Mouse (Mus musculus) heart, embryonic 15.5 days (tissue): Measurements from ENCODE around the gene H2-DMb1. TPM values are rescaled to one million over a fixed set of nuclear protein-coding genes. Genes with fewer than 3 reads are reported as not detected.

Experiments
- ATAC-seq: fragments of 200-750 bp; cut with Nextera tagmentation; replicated peaks from 2 replicates; pipeline ENCODE4 v1.8.0; 2017; ENCODE audit warnings: low read depth, moderate TSS enrichment; ENCODE audit not compliant: insufficient number of reproducible peaks, insufficient read depth, low FRiP score
- H3K27ac ChIP-seq: fragments of 300-500 bp; sonication (generic); 2 replicates; pipeline ENCODE4 v1.5.1; 2015; ENCODE audit warnings: mild to moderate bottlenecking, inconsistent platforms
- H3K27me3 ChIP-seq: fragments of 300-500 bp; sonication (generic); 2 replicates; pipeline ENCODE4 v1.6.1; 2015; ENCODE audit warnings: inconsistent platforms
- H3K36me3 ChIP-seq: fragments of 300-500 bp; sonication (generic); 2 replicates; pipeline ENCODE4 v1.6.1; 2015; ENCODE audit warnings: mild to moderate bottlenecking, inconsistent platforms
- H3K4me1 ChIP-seq: fragments of 300-500 bp; sonication (generic); replicated peaks from 2 replicates; pipeline ENCODE4 v1.6.1; 2015; ENCODE audit warnings: inconsistent platforms
- H3K4me2 ChIP-seq: fragments of 300-500 bp; sonication (generic); 2 replicates; pipeline ENCODE4 v1.6.1; 2015; ENCODE audit warnings: inconsistent platforms, mild to moderate bottlenecking, moderate library complexity
- H3K4me3 ChIP-seq: fragments of 300-500 bp; sonication (generic); 2 replicates; pipeline ENCODE4 v1.5.1; 2015; ENCODE audit warnings: mild to moderate bottlenecking, inconsistent platforms
- H3K9ac ChIP-seq: fragments of 300-500 bp; sonication (generic); 2 replicates; pipeline ENCODE4 v1.6.1; 2015; ENCODE audit warnings: mild to moderate bottlenecking, inconsistent platforms
- H3K9me3 ChIP-seq: fragments of 300-500 bp; sonication (generic); replicated peaks from 2 replicates; pipeline ENCODE4 v1.6.1; 2016; ENCODE audit warnings: inconsistent platforms
- WGBS: fragments of 180-500 bp; shearing (Covaris S2); methylation state at CpG from one replicate; pipeline ENCODE4 v1.1.7; 2015; ENCODE audit warnings: mixed read lengths; 5-methylcytosine and 5-hydroxymethylcytosine counted together
- polyA plus RNA-seq: library from polyadenylated mRNA; unstranded; fragments of >200 nt; fragmentation: Nextera tagmentation; extraction: Ambion mirVana; gene quantifications from 2 replicates; pipeline ENCODE4 v1.2.1, GENCODE M21; 2015

Gene H2-DMb1
- polyA plus RNA-seq, 1 experiment from 2014 or later, result 0.34 TPM

- peak overlapping the region; percentile 84 for H3K9ac ChIP-seq
- peak overlapping the region; percentile 86 for H3K4me2 ChIP-seq
- no peaks in the 10 kb centered on the region for H3K9me3 ChIP-seq
- peaks cover 47% of the 10 kb centered on the region for H3K36me3 ChIP-seq
- H3K27me3 ChIP-seq, result no peaks in the 10 kb centered on the region
- H3K4me1 ChIP-seq, result peaks cover 28% of the 10 kb centered on the region
- no peak for ATAC-seq
- under 1% methylated on average over 5 of the region's 5 CpGs for WGBS
- peak overlapping the region; percentile 72; the same call in 1 of the 2 replicates for H3K27ac ChIP-seq
- peak overlapping the region; percentile 82 for H3K4me3 ChIP-seq
These were observed 35.3 kb upstream of the H2-DMb1 start for GRCm38 (mm10) chr17:34117421-34118112.

- Histone ChIP-seq H3K4me3 (peak overlapping the region; percentile 82), H3K9me3 (no peaks in the 10 kb centered on the region), H3K9ac (peak overlapping the region; percentile 84), H3K27ac (peak overlapping the region; percentile 72), H3K36me3 (peaks cover 40% of the 10 kb centered on the region), H3K4me1 (peaks cover 29% of the 10 kb centered on the region), H3K4me2 (peak overlapping the region; percentile 86), H3K27me3 (no peaks in the 10 kb centered on the region)
- no peak for ATAC-seq
- WGBS, result under 1% methylated on average over 67 of the region's 67 CpGs
These were observed 34.6 kb upstream of the H2-DMb1 start for GRCm38 (mm10) chr17:34118113-34118872.

- Histone ChIP-seq H3K36me3 (peaks cover 34% of the 10 kb centered on the region), H3K4me1 (peaks cover 34% of the 10 kb centered on the region), H3K27ac (peak overlapping the region; percentile 72), H3K4me3 (peak overlapping the region; percentile 82), H3K9ac (peak overlapping the region; percentile 84), H3K9me3 (no peaks in the 10 kb centered on the region), H3K4me2 (peak overlapping the region; percentile 86), H3K27me3 (no peaks in the 10 kb centered on the region)
- no peak for ATAC-seq
- under 1% methylated on average over 38 of the region's 38 CpGs for WGBS
These were observed 34.0 kb upstream of the H2-DMb1 start for GRCm38 (mm10) chr17:34118873-34119248.

- H3K4me3 ChIP-seq, result peak within 1 kb of the TSS; percentile 82
- H3K4me1 ChIP-seq, result peaks cover 36% of the 10 kb centered on the region
- no peaks in the 10 kb centered on the region for H3K27me3 ChIP-seq
- H3K9me3 ChIP-seq, result no peaks in the 10 kb centered on the region
- peak within 1 kb of the TSS; percentile 86 for H3K4me2 ChIP-seq
- WGBS, result under 1% methylated on average over 95 of the region's 96 CpGs
- ATAC-seq, result peak; percentile 64
- H3K9ac ChIP-seq, result peak within 1 kb of the TSS; percentile 96
- peak within 1 kb of the TSS; percentile 100 for H3K27ac ChIP-seq
- peaks cover 28% of the 10 kb centered on the region for H3K36me3 ChIP-seq
These were observed 33.4 kb upstream of the H2-DMb1 start, which contains the start of gene H2-DMa for GRCm38 (mm10) chr17:34119249-34120179. Gene H2-DMa (plus strand): TSS chr17:34119541.

- Histone ChIP-seq H3K36me3 (peaks cover 21% of the 10 kb centered on the region), H3K4me1 (peaks cover 36% of the 10 kb centered on the region), H3K4me3 (peak overlapping the region; percentile 82), H3K4me2 (peak overlapping the region; percentile 84), H3K9ac (peak overlapping the region; percentile 96), H3K27me3 (no peaks in the 10 kb centered on the region), H3K27ac (peak overlapping the region; percentile 100), H3K9me3 (no peaks in the 10 kb centered on the region)
- WGBS, result 0% methylated on average over 38 of the region's 42 CpGs
- ATAC-seq, result peak; percentile 18
These were observed 32.6 kb upstream of the H2-DMb1 start for GRCm38 (mm10) chr17:34120180-34120723.

GRCm38 (mm10) chr17:34120814-34121171 lies 32.1 kb upstream of the H2-DMb1 start:
- under 1% methylated on average over 28 of the region's 31 CpGs for WGBS
- H3K9ac ChIP-seq, result peak overlapping the region; percentile 96

GRCm38 (mm10) chr17:34121172-34121878 lies 31.5 kb upstream of the H2-DMb1 start:
- Histone ChIP-seq H3K27me3 (no peaks in the 10 kb centered on the region), H3K36me3 (peaks cover 11% of the 10 kb centered on the region), H3K9ac (peak overlapping the region; percentile 96), H3K4me3 (peak overlapping the region; percentile 82), H3K4me1 (peaks cover 29% of the 10 kb centered on the region), H3K27ac (peak overlapping the region; percentile 100), H3K9me3 (no peaks in the 10 kb centered on the region), H3K4me2 (peak overlapping the region; percentile 84)
- peak; percentile 33 for ATAC-seq
- WGBS, result 0% methylated on average over 29 of the region's 35 CpGs

More at GRCm38 (mm10) chr17:34120814-34121171, 32.1 kb upstream of the H2-DMb1 start:
- Histone ChIP-seq H3K4me2 (peak overlapping the region; percentile 84), H3K9me3 (no peaks in the 10 kb centered on the region), H3K27me3 (no peaks in the 10 kb centered on the region), H3K27ac (peak overlapping the region; percentile 100), H3K4me3 (peak overlapping the region; percentile 82), H3K36me3 (peaks cover 15% of the 10 kb centered on the region), H3K4me1 (peaks cover 32% of the 10 kb centered on the region)
- peak; percentile 8 for ATAC-seq

- Histone ChIP-seq H3K4me1 (peaks cover 29% of the 10 kb centered on the region), H3K4me3 (peak overlapping the region; percentile 82), H3K9ac (peak overlapping the region; percentile 96), H3K4me2 (peak overlapping the region; percentile 84), H3K9me3 (no peaks in the 10 kb centered on the region), H3K36me3 (peaks cover 6% of the 10 kb centered on the region), H3K27me3 (no peaks in the 10 kb centered on the region), H3K27ac (peak overlapping the region; percentile 100)
- WGBS, result 2% methylated on average over 10 of the region's 10 CpGs
- ATAC-seq, result no peak
These were observed 31.0 kb upstream of the H2-DMb1 start for GRCm38 (mm10) chr17:34121879-34122187.

- Histone ChIP-seq H3K9ac (peak within 1 kb of the TSS; percentile 96), H3K27ac (peak within 1 kb of the TSS; percentile 100), H3K4me3 (peak within 1 kb of the TSS; percentile 82), H3K36me3 (peaks cover under 1% of the 10 kb centered on the region; the same call in 1 of the 2 replicates), H3K27me3 (no peaks in the 10 kb centered on the region), H3K9me3 (no peaks in the 10 kb centered on the region), H3K4me2 (peak within 1 kb of the TSS; percentile 84), H3K4me1 (peaks cover 29% of the 10 kb centered on the region)
- WGBS, result under 1% methylated on average over 72 of the region's 75 CpGs
- peak; percentile 64 for ATAC-seq
These were observed 30.5 kb upstream of the H2-DMb1 start, which contains the start of gene Brd2 for GRCm38 (mm10) chr17:34122188-34122984. Gene Brd2 (minus strand): TSS chr17:34122634.
